ENCODE assay signal across 43 mouse cellular contexts in the genomic region with DNA sequence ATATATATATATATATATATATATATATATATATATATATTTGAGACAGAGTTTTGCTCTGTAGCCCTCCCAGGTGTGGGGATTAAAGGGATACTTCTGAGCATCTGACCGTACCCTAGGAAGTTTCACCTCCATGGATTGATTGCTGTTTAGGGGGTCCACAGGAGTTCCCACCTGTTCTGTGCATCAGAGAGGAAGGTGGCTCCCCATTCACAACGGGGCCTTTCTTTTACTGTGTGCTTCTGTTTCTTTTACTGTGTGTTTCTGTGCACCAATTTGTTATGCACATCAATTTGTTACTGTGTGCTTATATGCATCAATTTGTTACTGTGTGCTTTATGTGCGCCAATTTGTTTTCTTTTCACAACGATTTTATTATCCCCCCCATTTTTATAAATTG. TPM values are rescaled to one million over a fixed set of nuclear protein-coding genes. Genes with fewer than 3 reads are reported as not detected.
"Had no signal": no experiment of that assay in that cellular context is flagged by ENCODE, and none has a peak within 500 bp of the region (broad histone marks: within the 10 kb centered on the region; RNA-seq: fewer than 3 reads in every experiment).

No protein-coding gene starts in this region.

- H3K27ac ChIP-seq: heart, embryonic 13.5 days; heart, embryonic 15.5 days; hindbrain, embryonic 10.5 days; hindbrain, embryonic 14.5 days; hindbrain, postnatal 0 days; intestine, embryonic 15.5 days; kidney, postnatal 0 days; left cerebral cortex, adult 2 months had no signal

- DNase-seq: heart, postnatal 10 days; heart, postnatal 14 days; heart, postnatal 36 days; heart, postnatal 4 days; kidney, adult 11 months; kidney, adult 18-20 months; kidney, adult 2 months; kidney, adult 8-10 months; kidney, adult 9 months; kidney, postnatal 14 days; kidney, postnatal 25 days; kidney, postnatal 36 days; kidney, postnatal 4 days; layer of hippocampus, adult 9-11 months; layer of hippocampus, postnatal 36 days had no signal

- H3K9ac ChIP-seq: heart, embryonic 12.5 days; heart, embryonic 13.5 days; heart, embryonic 15.5 days; hindbrain, embryonic 12.5 days; hindbrain, embryonic 14.5 days; hindbrain, embryonic 15.5 days; intestine, embryonic 15.5 days; kidney, embryonic 15.5 days had no signal

- H3K4me2 ChIP-seq: heart, embryonic 11.5 days; heart, embryonic 12.5 days; hindbrain, embryonic 12.5 days; hindbrain, embryonic 13.5 days; hindbrain, embryonic 14.5 days; hindbrain, embryonic 15.5 days had no signal

- H3K9me3 ChIP-seq: heart, embryonic 12.5 days; heart, embryonic 13.5 days; heart, embryonic 15.5 days; hindbrain, embryonic 10.5 days; hindbrain, embryonic 12.5 days; hindbrain, embryonic 13.5 days; hindbrain, embryonic 15.5 days; intestine, embryonic 15.5 days; kidney, embryonic 15.5 days had no signal

- ATAC-seq: hindbrain, postnatal 0 days; inflammation-experienced regulatory T-cells, adult 6 months had no signal

- H3K4me3 ChIP-seq: heart, embryonic 12.5 days; heart, embryonic 13.5 days; heart, embryonic 15.5 days; hindbrain, embryonic 10.5 days; hindbrain, embryonic 12.5 days; hindbrain, embryonic 13.5 days; hindbrain, embryonic 15.5 days; intestine, embryonic 15.5 days; layer of hippocampus, adult 2 months; left cerebral cortex, adult 2 months had no signal

- H3K36me3 ChIP-seq: heart, embryonic 12.5 days; heart, embryonic 13.5 days; heart, embryonic 15.5 days; hindbrain, embryonic 10.5 days; hindbrain, embryonic 12.5 days; hindbrain, embryonic 13.5 days; hindbrain, embryonic 15.5 days; intestine, embryonic 15.5 days; kidney, embryonic 15.5 days had no signal

RNA-seq across cellular contexts. Expression of gene Ppp1r1b, which starts 7.0 kb away (rescaled TPM):
- polyA plus RNA-seq: inflammation-experienced regulatory T-cells, adult 6 months had no signal

RNA-seq across cellular contexts. Expression of gene Neurod2, which starts 11.7 kb away (rescaled TPM):
- total RNA-seq: heart, postnatal 10 days; heart, postnatal 14 days; heart, postnatal 25 days; heart, postnatal 36 days; heart, postnatal 4 days; hematopoietic stem cell, adult 5-6 weeks had no signal
- polyA plus RNA-seq: heart, embryonic 12.5 days; heart, embryonic 13.5 days; heart, embryonic 14.5 days; heart, embryonic 15.5 days; heart, embryonic 16.5 days; heart, postnatal 0 days; inflammation-experienced regulatory T-cells, adult 6 months; intestine, postnatal 0 days; kidney, adult 2 months; kidney, embryonic 14.5 days; kidney, embryonic 15.5 days; kidney, embryonic 16.5 days; kidney, postnatal 0 days; large intestine, adult 2 months had no signal

RNA-seq across cellular contexts. Expression of gene Tcap, which starts 42.4 kb away (rescaled TPM):
- total RNA-seq: hematopoietic stem cell, adult 5-6 weeks had no signal
- polyA plus RNA-seq: hindbrain, embryonic 14.5 days; hindbrain, embryonic 15.5 days; hindbrain, postnatal 0 days; inflammation-experienced regulatory T-cells, adult 6 months; intestine, embryonic 14.5 days had no signal

RNA-seq across cellular contexts. Expression of gene Pnmt, which starts 45.1 kb away (rescaled TPM):
- total RNA-seq: heart, postnatal 4 days; hematopoietic stem cell, adult 5-6 weeks; layer of hippocampus, adult 2 months; layer of hippocampus, postnatal 10 days; layer of hippocampus, postnatal 25 days; layer of hippocampus, postnatal 36 days had no signal
- polyA plus RNA-seq: heart, postnatal 0 days; inflammation-experienced regulatory T-cells, adult 6 months; intestine, embryonic 14.5 days; intestine, embryonic 15.5 days; intestine, postnatal 0 days; kidney, adult 2 months; large intestine, adult 2 months had no signal
